Mouse (Mus musculus) spleen, postnatal 14 days (tissue): Measurements from ENCODE around the gene Zfp981.
"Not testable (repeated sequence)": the region's sequence is repeated elsewhere in the genome, so short reads cannot be mapped to it uniquely, and the experiment has no call there.

Source experiments
- DNase-seq, 2 experiments: peaks; one replicate each; pipeline ENCODE4 v3.0.0; 2021 to 2022; ENCODE audit warnings: low spot score in 2 of 2

Gene Zfp981

GRCm38 (mm10) chr4:146485183-146485939 lies 16.5 kb upstream of the Zfp981 start:
- not testable (repeated sequence) for DNase-seq

- DNase-seq = not testable (repeated sequence)
These were observed 15.1 kb upstream of the Zfp981 start for GRCm38 (mm10) chr4:146486753-146487152.

GRCm38 (mm10) chr4:146489196-146489595 lies 12.6 kb upstream of the Zfp981 start:
- not testable (repeated sequence) for DNase-seq

GRCm38 (mm10) chr4:146491993-146492392 lies 9.8 kb upstream of the Zfp981 start:
- not testable (repeated sequence) for DNase-seq

- DNase-seq = no peak
These were observed 9.4 kb upstream of the Zfp981 start for GRCm38 (mm10) chr4:146492439-146492838.

- DNase-seq = no peak
These were observed 9.0 kb upstream of the Zfp981 start for GRCm38 (mm10) chr4:146492851-146493250.

GRCm38 (mm10) chr4:146493319-146493907 lies 8.4 kb upstream of the Zfp981 start:
- not testable (repeated sequence) for DNase-seq

GRCm38 (mm10) chr4:146494980-146495379 lies 6.8 kb upstream of the Zfp981 start:
- no peak for DNase-seq

- not testable (repeated sequence) for DNase-seq
These were observed 4.0 kb upstream of the Zfp981 start for GRCm38 (mm10) chr4:146497695-146498275.

GRCm38 (mm10) chr4:146509029-146509428 lies 7.2 kb downstream of the Zfp981 start:
- DNase-seq = not testable (repeated sequence)

- DNase-seq = not testable (repeated sequence)
These were observed 10.0 kb downstream of the Zfp981 start for GRCm38 (mm10) chr4:146511871-146512270.

- no peak for DNase-seq
These were observed 14.6 kb downstream of the Zfp981 start for GRCm38 (mm10) chr4:146516474-146516873.

- not testable (repeated sequence) for DNase-seq
These were observed 15.3 kb downstream of the Zfp981 start for GRCm38 (mm10) chr4:146517150-146517549.

- DNase-seq = no peak
These were observed 18.9 kb downstream of the Zfp981 start for GRCm38 (mm10) chr4:146520723-146521122.

GRCm38 (mm10) chr4:146534574-146534973 lies 32.7 kb downstream of the Zfp981 start:
- no peak for DNase-seq

GRCm38 (mm10) chr4:146535883-146536282 lies 34.1 kb downstream of the Zfp981 start:
- DNase-seq = no peak

- not testable (repeated sequence) for DNase-seq
These were observed 78.4 kb downstream of the Zfp981 start for GRCm38 (mm10) chr4:146579905-146580873.
